Mouse (Mus musculus): ENCODE results near the gene Ppp6r2. TPM values are rescaled to one million over a fixed set of nuclear protein-coding genes. Genes with fewer than 3 reads are reported as not detected.

The Ppp6r2 gene
- polyA plus RNA-seq, 1 experiment from 2014 or later: 89.8 TPM

DNA sequence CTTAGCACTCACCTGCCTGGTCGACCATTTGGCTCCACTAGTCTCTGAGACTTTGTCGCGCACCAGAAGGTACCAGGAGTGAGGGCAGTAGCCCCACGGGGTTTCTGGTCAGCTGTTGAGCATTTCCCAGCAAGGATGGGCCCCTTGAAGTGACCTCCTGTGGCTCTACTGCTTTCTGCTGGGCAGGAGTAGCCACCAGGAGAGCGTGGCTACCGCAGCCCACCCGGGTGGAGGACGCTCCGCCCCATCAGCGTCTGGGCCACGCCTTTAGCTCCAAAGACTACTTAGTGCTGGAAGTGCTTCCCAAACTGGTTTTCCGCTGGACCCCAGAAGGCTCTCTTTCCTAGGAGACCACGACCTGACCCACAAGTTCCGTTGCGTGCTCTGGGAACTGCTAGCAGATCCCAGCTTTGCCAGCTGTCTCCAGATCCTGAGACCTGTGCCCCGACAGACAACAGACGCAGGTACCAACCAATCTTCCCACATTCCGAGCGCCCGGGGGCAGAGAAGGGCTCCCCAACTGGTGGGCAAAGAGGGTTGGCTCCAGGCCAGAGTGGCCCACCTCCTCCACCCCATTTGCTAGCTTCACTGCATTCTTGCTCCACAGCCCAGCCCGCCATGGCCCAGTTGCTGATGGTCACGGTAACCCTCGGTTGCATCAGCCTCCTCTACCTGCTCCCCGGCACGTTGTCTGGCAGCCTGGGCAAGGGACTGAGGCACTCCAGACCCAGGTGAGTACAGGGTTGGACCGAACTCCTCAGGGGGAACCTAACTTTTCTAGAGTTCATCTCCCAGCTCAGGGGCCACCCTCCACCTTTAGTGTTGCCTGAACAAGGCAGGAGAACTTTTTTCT, 111.5 kb downstream of the Ppp6r2 start, which contains the start of gene Adm2:
Adm2 (plus strand) TSS at position 51 of the 853 bp plus-strand sequence.
- no peaks in the 10 kb centered on the region for H3K9me3 ChIP-seq
- H3K27ac ChIP-seq: no peak within 1 kb of the TSS
- no peak within 1 kb of the TSS for H3K4me3 ChIP-seq
- H3K4me1 ChIP-seq: no peaks in the 10 kb centered on the region; the same call in 1 of the 2 replicates
- H3K9ac ChIP-seq: no peak within 1 kb of the TSS
- WGBS: 9% methylated on average over 26 of the region's 26 CpGs
- peaks cover 7% of the 10 kb centered on the region; the same call in 1 of the 2 replicates for H3K27me3 ChIP-seq (replicated peaks)
- no peaks in the 10 kb centered on the region for H3K36me3 ChIP-seq (replicated peaks)
- H3K4me2 ChIP-seq: peak within 1 kb of the TSS; percentile 19; the same call in 1 of the 2 replicates
- ATAC-seq (replicated peaks): no peak

DNA sequence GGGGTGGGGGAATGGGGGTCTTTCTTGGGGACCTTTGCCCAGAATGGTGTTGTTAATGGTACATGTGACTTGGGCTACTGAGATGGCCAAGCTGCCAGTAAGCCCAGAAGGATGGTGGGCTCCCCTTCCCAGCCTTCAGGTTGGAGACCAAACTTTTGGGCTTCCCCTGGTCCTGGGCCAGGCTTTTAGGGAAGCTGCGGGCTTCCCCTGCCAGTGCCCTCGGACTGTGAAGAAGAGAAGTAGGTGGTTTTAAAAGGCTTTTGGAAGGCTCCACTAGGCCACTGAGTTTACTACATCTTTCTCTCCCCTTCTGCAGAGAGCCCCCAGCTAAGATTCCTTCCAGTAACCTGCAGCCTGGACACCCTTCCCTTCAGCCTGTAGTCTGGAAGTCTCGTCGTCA, 112.3 kb downstream of the Ppp6r2 start:
- Histone ChIP-seq H3K9ac (no peak overlapping the region), H3K27ac (no peak overlapping the region), H3K4me1 (no peaks in the 10 kb centered on the region; the same call in 1 of the 2 replicates), H3K36me3 (replicated peaks) (no peaks in the 10 kb centered on the region), H3K9me3 (no peaks in the 10 kb centered on the region), H3K27me3 (replicated peaks) (peaks cover 7% of the 10 kb centered on the region; the same call in 1 of the 2 replicates), H3K4me3 (no peak overlapping the region), H3K4me2 (no peak overlapping the region)
- WGBS: 84% methylated on average over 4 of the region's 4 CpGs
- ATAC-seq (replicated peaks): no peak

- peaks cover 7% of the 10 kb centered on the region; the same call in 1 of the 2 replicates for H3K27me3 ChIP-seq (replicated peaks)
- H3K4me3 ChIP-seq: no peak overlapping the region
- H3K27ac ChIP-seq: no peak overlapping the region
- WGBS: 74% methylated on average over 5 of the region's 5 CpGs
- no peak overlapping the region for H3K9ac ChIP-seq
- no peaks in the 10 kb centered on the region for H3K9me3 ChIP-seq
- no peaks in the 10 kb centered on the region; the same call in 1 of the 2 replicates for H3K4me1 ChIP-seq
- H3K4me2 ChIP-seq: no peak overlapping the region
- ATAC-seq (replicated peaks): no peak
- no peaks in the 10 kb centered on the region for H3K36me3 ChIP-seq (replicated peaks)
These were observed 115.1 kb downstream of the Ppp6r2 start for GRCm38 (mm10) chr15:89326441-89326840.

DNA sequence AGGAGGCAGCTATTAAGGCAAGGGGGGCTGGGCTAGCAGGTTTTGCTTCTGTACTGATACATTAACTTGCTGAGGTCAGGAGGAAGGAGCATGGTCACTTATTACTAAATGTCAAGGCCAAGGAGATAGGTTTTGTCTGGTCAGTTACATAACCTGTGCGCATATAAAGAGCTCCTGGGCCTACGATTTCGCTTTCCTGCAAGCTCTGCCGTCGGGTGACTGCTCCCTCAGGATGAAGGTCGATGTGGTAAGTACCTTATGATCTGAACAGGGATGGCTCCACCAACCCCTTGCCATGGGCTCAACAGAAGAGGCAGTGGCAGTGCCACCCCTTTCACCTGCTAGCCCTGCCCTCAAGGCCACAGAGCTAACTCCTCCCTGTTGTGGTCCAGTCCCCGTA, 122.9 kb downstream of the Ppp6r2 start, which contains the start of gene Miox:
Miox (plus strand) TSS at position 128 of the 400 bp plus-strand sequence.
- no peak within 1 kb of the TSS for H3K9ac ChIP-seq
- ATAC-seq (replicated peaks): no peak
- H3K27me3 ChIP-seq (replicated peaks): no peaks in the 10 kb centered on the region
- H3K4me1 ChIP-seq: no peaks in the 10 kb centered on the region
- H3K9me3 ChIP-seq: no peaks in the 10 kb centered on the region
- no peaks in the 10 kb centered on the region for H3K36me3 ChIP-seq (replicated peaks)
- no peak within 1 kb of the TSS for H3K4me3 ChIP-seq
- 91% methylated on average over 7 of the region's 7 CpGs for WGBS
- no peak within 1 kb of the TSS for H3K27ac ChIP-seq
- H3K4me2 ChIP-seq: no peak within 1 kb of the TSS

DNA sequence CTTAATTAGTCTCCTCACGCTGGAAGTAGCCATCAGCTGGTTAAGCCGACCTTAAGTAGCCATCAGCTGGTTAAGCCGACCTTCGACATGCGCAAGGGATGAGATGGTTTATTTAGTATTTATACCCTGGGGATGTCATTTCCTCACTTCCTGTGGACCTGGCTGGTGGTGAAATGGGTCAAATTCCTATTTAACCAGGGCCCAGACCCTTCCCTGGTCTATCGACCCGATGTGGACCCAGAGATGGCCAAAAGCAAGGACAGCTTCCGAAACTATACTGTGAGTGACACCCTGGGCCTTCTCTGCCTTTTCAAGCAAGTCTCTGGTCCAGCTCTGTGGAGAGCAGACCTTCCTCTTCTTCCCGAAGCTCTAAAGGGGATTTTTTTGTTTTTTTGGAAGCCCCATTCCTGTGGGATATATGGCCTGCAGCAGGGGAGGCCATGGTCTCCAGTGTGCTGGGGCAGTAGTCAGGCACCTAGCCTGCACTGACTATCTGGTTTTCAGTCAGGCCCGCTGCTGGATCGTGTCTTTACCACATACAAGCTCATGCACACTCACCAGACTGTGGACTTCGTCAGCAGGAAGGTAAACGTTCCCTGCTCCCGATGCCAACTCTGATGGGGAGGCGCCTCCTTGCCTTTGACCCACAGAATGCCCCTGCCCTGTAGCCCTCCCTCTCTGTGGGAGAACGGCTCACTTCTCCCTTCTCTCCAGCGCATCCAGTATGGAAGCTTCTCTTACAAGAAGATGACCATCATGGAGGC, 123.6 kb downstream of the Ppp6r2 start:
- 87% methylated on average over 17 of the region's 17 CpGs for WGBS

GRCm38 (mm10) chr15:89336422-89336821, 125.1 kb downstream of the Ppp6r2 start:
- Histone ChIP-seq H3K9me3 (no peaks in the 10 kb centered on the region), H3K4me1 (no peaks in the 10 kb centered on the region), H3K4me2 (no peak overlapping the region), H3K4me3 (no peak overlapping the region), H3K27ac (no peak overlapping the region), H3K27me3 (replicated peaks) (no peaks in the 10 kb centered on the region), H3K9ac (no peak overlapping the region), H3K36me3 (replicated peaks) (no peaks in the 10 kb centered on the region)
- no peak for ATAC-seq (replicated peaks)
- WGBS: 85% methylated on average over 14 of the region's 14 CpGs

More for the DNA sequence above, 123.6 kb downstream of the Ppp6r2 start:
- Histone ChIP-seq H3K9ac (no peak overlapping the region), H3K27me3 (replicated peaks) (no peaks in the 10 kb centered on the region), H3K36me3 (replicated peaks) (no peaks in the 10 kb centered on the region), H3K4me2 (no peak overlapping the region), H3K4me3 (no peak overlapping the region), H3K9me3 (no peaks in the 10 kb centered on the region), H3K4me1 (no peaks in the 10 kb centered on the region), H3K27ac (no peak overlapping the region)
- ATAC-seq (replicated peaks): no peak

Small RNAs within 50 kb of the gene (microRNA-seq; reads per million reads assigned to microRNA genes)
- gene Mir6958: 6.3 reads per million, percentile 25 among the genes with 10 or more reads in this experiment
- gene Mir6959: not detected
- gene Mir7118: not detected

Other genes with a start within 250 kb of the Ppp6r2 start
- 14.8 and 15.5 TPM in 2 replicates for gene Mlc1, start 232.5 kb upstream of the Ppp6r2 start, polyA plus RNA-seq (2015; fragmentation: Nextera tagmentation; extraction: Ambion mirVana)
- not detected in 2 replicates for gene Mov10l1, start 228.6 kb upstream of the Ppp6r2 start, polyA plus RNA-seq (2015; fragmentation: Nextera tagmentation; extraction: Ambion mirVana)
- gene Panx2, start 151.8 kb upstream of the Ppp6r2 start, polyA plus RNA-seq (2015; fragmentation: Nextera tagmentation; extraction: Ambion mirVana): 8.5 and 9.1 TPM in 2 replicates
- 39.3 and 40.2 TPM in 2 replicates for gene Trabd, start 136.4 kb upstream of the Ppp6r2 start, polyA plus RNA-seq (2015; fragmentation: Nextera tagmentation; extraction: Ambion mirVana)
- gene Selenoo, start 122.5 kb upstream of the Ppp6r2 start, polyA plus RNA-seq (2015; fragmentation: Nextera tagmentation; extraction: Ambion mirVana): 20.4 and 22.4 TPM in 2 replicates
- 20.1 and 21.2 TPM in 2 replicates for gene Tubgcp6, start 88.4 kb upstream of the Ppp6r2 start, polyA plus RNA-seq (2015; fragmentation: Nextera tagmentation; extraction: Ambion mirVana)
- 27.0 and 31.4 TPM in 2 replicates for gene Hdac10, start 82.9 kb upstream of the Ppp6r2 start, polyA plus RNA-seq (2015; fragmentation: Nextera tagmentation; extraction: Ambion mirVana)
- gene Mapk12, start 70.8 kb upstream of the Ppp6r2 start, polyA plus RNA-seq (2015; fragmentation: Nextera tagmentation; extraction: Ambion mirVana): 4.0 and 5.1 TPM in 2 replicates
- 30.8 and 32.5 TPM in 2 replicates for gene Mapk11, start 61.9 kb upstream of the Ppp6r2 start, polyA plus RNA-seq (2015; fragmentation: Nextera tagmentation; extraction: Ambion mirVana)
- gene Plxnb2, start 30.8 kb upstream of the Ppp6r2 start, polyA plus RNA-seq (2015; fragmentation: Nextera tagmentation; extraction: Ambion mirVana): 101 and 108 TPM in 2 replicates
- 117 and 123 TPM in 2 replicates for gene Dennd6b, start 15.1 kb upstream of the Ppp6r2 start, polyA plus RNA-seq (2015; fragmentation: Nextera tagmentation; extraction: Ambion mirVana)
- gene Sbf1, start 103.8 kb downstream of the Ppp6r2 start, polyA plus RNA-seq (2015; fragmentation: Nextera tagmentation; extraction: Ambion mirVana): 106 and 112 TPM in 2 replicates
- not detected in 2 replicates for gene Adm2, start 111.2 kb downstream of the Ppp6r2 start, polyA plus RNA-seq (2015; fragmentation: Nextera tagmentation; extraction: Ambion mirVana)
- not detected in 2 replicates for gene Miox, start 122.8 kb downstream of the Ppp6r2 start, polyA plus RNA-seq (2015; fragmentation: Nextera tagmentation; extraction: Ambion mirVana)
- 30.5 and 35.0 TPM in 2 replicates for gene Lmf2, start 144.1 kb downstream of the Ppp6r2 start, polyA plus RNA-seq (2015; fragmentation: Nextera tagmentation; extraction: Ambion mirVana)
- gene Ncaph2, start 144.2 kb downstream of the Ppp6r2 start, polyA plus RNA-seq (2015; fragmentation: Nextera tagmentation; extraction: Ambion mirVana): 115 and 121 TPM in 2 replicates
- gene Sco2, start 162.3 kb downstream of the Ppp6r2 start, polyA plus RNA-seq (2015; fragmentation: Nextera tagmentation; extraction: Ambion mirVana): 15.7 and 15.8 TPM in 2 replicates
- 2.1 and 2.7 TPM in 2 replicates for gene Tymp, start 165.5 kb downstream of the Ppp6r2 start, polyA plus RNA-seq (2015; fragmentation: Nextera tagmentation; extraction: Ambion mirVana)
- gene Odf3b, start 167.7 kb downstream of the Ppp6r2 start, polyA plus RNA-seq (2015; fragmentation: Nextera tagmentation; extraction: Ambion mirVana): 3.4 and 4.3 TPM in 2 replicates
- 0.05 TPM in 1 of 2 replicates, not detected in the other for gene Klhdc7b, start 173.4 kb downstream of the Ppp6r2 start, polyA plus RNA-seq (2015; fragmentation: Nextera tagmentation; extraction: Ambion mirVana)
- not detected in 2 replicates for gene Syce3, start 198.9 kb downstream of the Ppp6r2 start, polyA plus RNA-seq (2015; fragmentation: Nextera tagmentation; extraction: Ambion mirVana)
- gene Cpt1b, start 214.3 kb downstream of the Ppp6r2 start, polyA plus RNA-seq (2015; fragmentation: Nextera tagmentation; extraction: Ambion mirVana): 1.2 and 1.8 TPM in 2 replicates
- gene C730034F03Rik, start 218.0 kb downstream of the Ppp6r2 start, polyA plus RNA-seq (2015; fragmentation: Nextera tagmentation; extraction: Ambion mirVana): 7.3 and 8.2 TPM in 2 replicates
- not detected in 2 replicates for gene Gm44502, start 218.1 kb downstream of the Ppp6r2 start, polyA plus RNA-seq (2015; fragmentation: Nextera tagmentation; extraction: Ambion mirVana)
- 91.8 and 92.3 TPM in 2 replicates for gene Chkb, start 218.4 kb downstream of the Ppp6r2 start, polyA plus RNA-seq (2015; fragmentation: Nextera tagmentation; extraction: Ambion mirVana)
- gene Mapk8ip2, start 242.4 kb downstream of the Ppp6r2 start, polyA plus RNA-seq (2015; fragmentation: Nextera tagmentation; extraction: Ambion mirVana): 84.8 and 88.5 TPM in 2 replicates

Data from midbrain, embryonic 15.5 days (tissue).